Mouse (Mus musculus) heart, postnatal 0 days (tissue): ENCODE results near the gene Lgals4.

Source experiments
- CTCF ChIP-seq: IDR thresholded peaks from 2 replicates; pipeline ENCODE4 v1.5.1; 2016; ENCODE audit warnings: antibody characterized with exemption, control low read depth, low read depth
- EP300 ChIP-seq: IDR thresholded peaks from 2 replicates; pipeline ENCODE4 v1.6.1; 2016; ENCODE audit warnings: antibody characterized with exemption, low read depth

DNA sequence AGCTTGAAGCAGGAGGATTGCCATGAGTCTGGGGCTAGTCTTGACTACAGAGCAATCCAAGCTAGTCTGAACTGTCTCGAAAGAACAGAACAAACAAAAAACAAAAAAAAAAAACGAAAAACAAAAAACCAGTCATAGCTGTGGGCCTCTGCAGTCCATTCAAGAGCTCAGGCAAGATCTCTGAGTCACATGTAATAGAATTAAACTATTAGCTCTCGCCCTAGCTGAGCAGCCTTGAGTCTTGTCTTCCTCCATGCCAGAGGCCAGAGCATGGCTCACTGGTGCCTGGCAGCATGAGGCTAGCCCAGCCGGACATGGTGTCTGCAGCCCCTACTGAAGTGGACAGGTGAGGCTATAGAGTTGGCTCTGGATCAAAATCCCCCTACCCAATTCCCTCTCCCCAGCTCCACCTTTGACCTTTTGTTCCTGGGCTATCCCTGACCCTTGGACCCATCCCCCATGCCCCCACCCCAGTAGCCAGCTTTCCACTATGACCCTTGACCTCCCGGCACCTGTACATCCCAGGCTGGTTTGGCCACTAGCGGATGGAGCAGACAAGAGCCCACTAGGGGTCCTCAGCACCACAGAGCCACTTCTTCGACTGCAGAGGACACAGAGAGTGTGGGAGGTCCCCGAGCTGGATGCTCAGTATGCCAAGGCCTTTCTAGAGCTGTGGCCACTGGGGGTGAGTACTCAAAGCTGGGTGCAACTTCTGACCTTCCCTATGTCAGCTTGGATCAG lies 43.4 kb upstream of the Lgals4 start:
- no peak for TF ChIP-seq EP300
- peak; percentile 46 for TF ChIP-seq CTCF
